10 mouse cellular contexts compared by ENCODE assay signal in genomic region chr17:83218189-83218588, GRCm38 (mm10). TPM values are rescaled to one million over a fixed set of nuclear protein-coding genes. Genes with fewer than 3 reads are reported as not detected.
DNase-seq lines count a peak whose midpoint lies in the region; ATAC-seq and TF ChIP-seq lines count a peak whose summit lies in the region.
"Had no signal": no experiment of that assay in that cellular context is flagged by ENCODE, and none has a peak within 500 bp of the region (broad histone marks: within the 10 kb centered on the region; RNA-seq: fewer than 3 reads in every experiment).

No protein-coding gene starts in this region.

- no peaks in the 10 kb centered on the region for H3K9me3 ChIP-seq in midbrain, embryonic 10.5 days (replicated peaks)

- peak overlapping the region; percentile 54 for H3K27ac ChIP-seq in testis, adult 2 months (ENCODE audit: control insufficient read depth, insufficient read depth, low read depth, low read length)
- H3K27ac ChIP-seq in midbrain, embryonic 10.5 days (replicated peaks): no peak overlapping the region

- DNase-seq in adrenal gland, adult 2 months: peak; percentile 35
- DNase-seq in adrenal gland, postnatal 25 days: no peak
- no peak for DNase-seq in testis, postnatal 14 days (ENCODE audit: low spot score)
- no peak for DNase-seq in midbrain, embryonic 10.5 days (ENCODE audit: low spot score)
- no peak for DNase-seq in thymus, postnatal 36 days
- DNase-seq: cerebellum, adult 9-11 months; lung, postnatal 36 days had no signal

- no peak for TF ChIP-seq POLR2A in testis, adult 2 months (IDR thresholded peaks at IDR 0.05; ENCODE audit: control insufficient read depth, low read depth, low read length)

- no peak for ATAC-seq in inflammation-experienced regulatory T-cells, adult 6 months
- no peak for ATAC-seq in megakaryocyte-erythroid progenitor cell, adult 5-6 weeks (replicated peaks; ENCODE audit: low FRiP score, low TSS enrichment, poor library complexity, severe bottlenecking)

- TF ChIP-seq CTCF in testis, adult 2 months (IDR thresholded peaks at IDR 0.05; ENCODE audit: control insufficient read depth, insufficient read depth, insufficient replicate concordance, low read depth, low read length): no peak

- peaks cover 13% of the 10 kb centered on the region for H3K4me1 ChIP-seq in testis, adult 2 months (ENCODE audit: control insufficient read depth, insufficient read depth, low read length)
- H3K4me1 ChIP-seq in midbrain, embryonic 10.5 days: peaks cover 75% of the 10 kb centered on the region

- H3K36me3 ChIP-seq in testis, adult 2 months (ENCODE audit: control insufficient read depth, insufficient read depth, low read length): no peaks in the 10 kb centered on the region
- H3K36me3 ChIP-seq in midbrain, embryonic 10.5 days: peaks cover 25% of the 10 kb centered on the region; the same call in 1 of the 2 replicates

- H3K4me3 ChIP-seq in testis, adult 2 months (ENCODE audit: control insufficient read depth, low read depth, low read length): peak overlapping the region; percentile 17
- H3K4me3 ChIP-seq in midbrain, embryonic 10.5 days: peak overlapping the region; percentile 72

- H3K27me3 ChIP-seq in testis, adult 2 months (ENCODE audit: control insufficient read depth, insufficient read depth, low read length): peaks cover 3% of the 10 kb centered on the region; the same call in 1 of the 2 replicates
- H3K27me3 ChIP-seq in midbrain, embryonic 10.5 days (ENCODE audit: low read depth, poor library complexity, severe bottlenecking): peaks cover 95% of the 10 kb centered on the region

- 36% methylated on average over 2 of the region's 2 CpGs for WGBS in midbrain, embryonic 10.5 days

RNA-seq across cellular contexts. Expression of gene Pkdcc, which starts 3.1 kb away (rescaled TPM):
- 10 to 100 TPM; 48.7 to 77.8 TPM for total RNA-seq in adrenal gland, adult 2 months (2021)
- polyA plus RNA-seq in adrenal gland, adult 2 months (2012; rRNA removed): 437 and 633 TPM in 2 replicates
- total RNA-seq in adrenal gland, postnatal 25 days (2021): 137 and 154 TPM in 2 replicates
- 30.6 and 31.5 TPM in 2 replicates for polyA plus RNA-seq in testis, adult 2 months (2012; rRNA removed)
- polyA plus RNA-seq in midbrain, embryonic 10.5 days (2016; fragmentation: Nextera tagmentation; extraction: Ambion mirVana): 4.9 and 6.0 TPM in 2 replicates
- polyA plus RNA-seq in inflammation-experienced regulatory T-cells, adult 6 months (2017; shearing (Covaris generic)): under 1 TPM in 2 of 3 experiments, not detected in 1; 0.67 to 0.78 TPM
- total RNA-seq in megakaryocyte-erythroid progenitor cell, adult 5-6 weeks (2014; fragmentation: Nextera tagmentation): not detected in 2 replicates
- not detected in 2 replicates for total RNA-seq in megakaryocyte-erythroid progenitor cell, adult 5-6 weeks (2017)

Comparison
In these comparisons a context has a peak if more than half of its experiments do, and no peak if none do; other contexts are left out.
1. RNA of gene Pkdcc, which starts 3.1 kb away (polyA plus RNA-seq): 437 to 633 TPM in adrenal gland, adult 2 months; 30.6 to 31.5 TPM in testis, adult 2 months, 4.9 to 6.0 TPM in midbrain, embryonic 10.5 days and 0.67 to 0.78 TPM in inflammation-experienced regulatory T-cells, adult 6 months; every median in the first group is over 10 times any median in the second.